Mouse (Mus musculus): ENCODE results near the gene Aldh1a2. TPM values are rescaled to one million over a fixed set of nuclear protein-coding genes. Genes with fewer than 3 reads are reported as not detected.

The Aldh1a2 gene
- polyA plus RNA-seq, 1 experiment from 2014 or later, result 77.7 TPM

- 82% methylated on average over 3 of the region's 3 CpGs for WGBS
These were observed 121.8 kb downstream of the Aldh1a2 start for GRCm38 (mm10) chr9:71337425-71337824.

GRCm38 (mm10) chr9:71340116-71340515 is 124.5 kb downstream of the Aldh1a2 start:
- peaks cover 43% of the 10 kb centered on the region for H3K27me3 ChIP-seq
- no peak for ATAC-seq (ENCODE audit: low read depth)
- WGBS, result 72% methylated on average over 5 of the region's 5 CpGs
- H3K9ac ChIP-seq, result no peak overlapping the region
- H3K4me2 ChIP-seq, result no peak overlapping the region
- no peaks in the 10 kb centered on the region for H3K36me3 ChIP-seq
- H3K27ac ChIP-seq (replicated peaks), result no peak overlapping the region
- no peaks in the 10 kb centered on the region for H3K4me1 ChIP-seq (replicated peaks)
- H3K9me3 ChIP-seq, result no peaks in the 10 kb centered on the region
- H3K4me3 ChIP-seq, result no peak overlapping the region

More at GRCm38 (mm10) chr9:71337425-71337824, 121.8 kb downstream of the Aldh1a2 start:
- no peak overlapping the region for H3K27ac ChIP-seq (replicated peaks)
- H3K9ac ChIP-seq, result no peak overlapping the region
- ATAC-seq (ENCODE audit: low read depth), result no peak
- no peaks in the 10 kb centered on the region for H3K36me3 ChIP-seq
- peaks cover 26% of the 10 kb centered on the region for H3K27me3 ChIP-seq
- no peak overlapping the region for H3K4me3 ChIP-seq
- no peaks in the 10 kb centered on the region for H3K4me1 ChIP-seq (replicated peaks)
- no peak overlapping the region for H3K4me2 ChIP-seq
- H3K9me3 ChIP-seq, result no peaks in the 10 kb centered on the region

Other genes with a start within 250 kb of the Aldh1a2 start
- 0.31 and 0.72 TPM in 2 replicates for gene Aqp9, start 47.1 kb upstream of the Aldh1a2 start, polyA plus RNA-seq (2015; fragmentation: Nextera tagmentation; extraction: Ambion mirVana)